11 mouse cellular contexts compared by ENCODE assay signal in genomic region chr10:63978101-63978500, GRCm38 (mm10). TPM values are rescaled to one million over a fixed set of nuclear protein-coding genes. Genes with fewer than 3 reads are reported as not detected.
DNase-seq lines count a peak whose midpoint lies in the region; ATAC-seq and TF ChIP-seq lines count a peak whose summit lies in the region.
"Had no signal": no experiment of that assay in that cellular context is flagged by ENCODE, and none has a peak within 500 bp of the region (broad histone marks: within the 10 kb centered on the region; RNA-seq: fewer than 3 reads in every experiment).

No protein-coding gene starts in this region.

- no peak for DNase-seq in kidney, adult 8-10 months
- peak; percentile 47 for DNase-seq in hindbrain, embryonic 14.5 days (ENCODE audit: low spot score)
- no peak for DNase-seq in left cerebral cortex, postnatal 14 days (ENCODE audit: low spot score in 2 of 2)
- no peak for DNase-seq in urinary bladder, postnatal 10 days (ENCODE audit: low spot score)
- DNase-seq: kidney, postnatal 4 days had no signal

- no peaks in the 10 kb centered on the region for H3K36me3 ChIP-seq in kidney, embryonic 16.5 days (ENCODE audit: insufficient read depth, low read length)
- H3K36me3 ChIP-seq in embryonic facial prominence, embryonic 12.5 days = no peaks in the 10 kb centered on the region
- H3K36me3 ChIP-seq in hindbrain, embryonic 14.5 days (replicated peaks; ENCODE audit: control insufficient read depth, insufficient read depth) = no peaks in the 10 kb centered on the region
- no peaks in the 10 kb centered on the region for H3K36me3 ChIP-seq in myocyte (ENCODE audit: control insufficient read depth, insufficient read depth)
- H3K36me3 ChIP-seq: G1E had no signal

- 0 out of 2 replicates have a peak overlapping the region, but pooled peaks have one; percentile 22 for H3K9ac ChIP-seq in kidney, embryonic 16.5 days (replicated peaks; ENCODE audit: low read length)
- no peak overlapping the region for H3K9ac ChIP-seq in embryonic facial prominence, embryonic 12.5 days
- H3K9ac ChIP-seq in hindbrain, embryonic 14.5 days = peak overlapping the region; percentile 44

- WGBS in kidney, embryonic 16.5 days = 28% methylated on average over 11 of the region's 11 CpGs
- 39% methylated on average over 11 of the region's 11 CpGs for WGBS in embryonic facial prominence, embryonic 12.5 days
- WGBS in hindbrain, embryonic 14.5 days = 12% methylated on average over 11 of the region's 11 CpGs

- H3K27ac ChIP-seq in kidney, embryonic 16.5 days (ENCODE audit: low read length) = no peak overlapping the region
- H3K27ac ChIP-seq in embryonic facial prominence, embryonic 12.5 days = no peak overlapping the region
- H3K27ac ChIP-seq in hindbrain, embryonic 14.5 days = peak overlapping the region; percentile 82

- H3K4me3 ChIP-seq in kidney, embryonic 16.5 days (ENCODE audit: low read length) = peak overlapping the region; percentile 20
- no peak overlapping the region for H3K4me3 ChIP-seq in embryonic facial prominence, embryonic 12.5 days
- peak overlapping the region; percentile 23 for H3K4me3 ChIP-seq in hindbrain, embryonic 14.5 days (replicated peaks; ENCODE audit: low read length)
- no peak overlapping the region for H3K4me3 ChIP-seq in myocyte
- H3K4me3 ChIP-seq: megakaryocyte, embryonic 14.5 days had no signal

- ATAC-seq in kidney, embryonic 16.5 days (ENCODE audit: low FRiP score, low TSS enrichment) = no peak
- no peak for ATAC-seq in embryonic facial prominence, embryonic 12.5 days (ENCODE audit: insufficient number of reproducible peaks, insufficient read depth, low FRiP score, low TSS enrichment)
- peak; percentile 44; the same call in 1 of the 2 replicates for ATAC-seq in hindbrain, embryonic 14.5 days (ENCODE audit: low FRiP score)
- ATAC-seq in megakaryocyte progenitor cell, adult 5-6 weeks (replicated peaks; ENCODE audit: poor library complexity) = no peak

- peak overlapping the region; percentile 40 for H3K4me2 ChIP-seq in kidney, embryonic 16.5 days (replicated peaks; ENCODE audit: low read depth, low read length)
- peak overlapping the region; percentile 37 for H3K4me2 ChIP-seq in embryonic facial prominence, embryonic 12.5 days (replicated peaks)
- peak overlapping the region; percentile 57 for H3K4me2 ChIP-seq in hindbrain, embryonic 14.5 days (replicated peaks)
- peak overlapping the region; percentile 49 for H3K4me2 ChIP-seq in myocyte (ENCODE audit: low read depth)

- no peak for TF ChIP-seq POLR2A in myocyte (IDR thresholded peaks at IDR 0.05; ENCODE audit: insufficient read length, low read depth)

- no peak overlapping the region for H3ac ChIP-seq in myocyte (ENCODE audit: control insufficient read depth, insufficient read length)

- intact Hi-C loops in left cerebral cortex, postnatal 14 days (cut with DNase I) = no loop called here

- no peaks in the 10 kb centered on the region for H3K9me3 ChIP-seq in kidney, embryonic 16.5 days (ENCODE audit: low read length)
- H3K9me3 ChIP-seq in embryonic facial prominence, embryonic 12.5 days = no peaks in the 10 kb centered on the region
- no peaks in the 10 kb centered on the region for H3K9me3 ChIP-seq in hindbrain, embryonic 14.5 days (ENCODE audit: control insufficient read depth, low read length)
- H3K9me3 ChIP-seq: G1E had no signal

- peaks cover 9% of the 10 kb centered on the region; the same call in 1 of the 2 replicates for H3K4me1 ChIP-seq in kidney, embryonic 16.5 days (ENCODE audit: insufficient read depth, low read length)
- no peaks in the 10 kb centered on the region for H3K4me1 ChIP-seq in embryonic facial prominence, embryonic 12.5 days
- peaks cover 21% of the 10 kb centered on the region for H3K4me1 ChIP-seq in hindbrain, embryonic 14.5 days (replicated peaks; ENCODE audit: control insufficient read depth, insufficient read depth, low read length)
- H3K4me1 ChIP-seq: megakaryocyte, embryonic 14.5 days had no signal

- no peaks in the 10 kb centered on the region for H3K79me2 ChIP-seq in myocyte (ENCODE audit: control insufficient read depth, insufficient read depth)

- H3K27me3 ChIP-seq in kidney, embryonic 16.5 days (ENCODE audit: insufficient read depth, low read length) = no peaks in the 10 kb centered on the region
- H3K27me3 ChIP-seq in embryonic facial prominence, embryonic 12.5 days = no peaks in the 10 kb centered on the region
- no peaks in the 10 kb centered on the region for H3K27me3 ChIP-seq in hindbrain, embryonic 14.5 days (ENCODE audit: control insufficient read depth, insufficient read depth, low read length)
- no peaks in the 10 kb centered on the region for H3K27me3 ChIP-seq in myocyte (ENCODE audit: control insufficient read depth, insufficient read depth, insufficient read length)
- H3K27me3 ChIP-seq: megakaryocyte, embryonic 14.5 days had no signal

TF ChIP-seq in myocyte, 11 proteins besides CTCF, POLR2A, EP300 and RAD21:
- TF ChIP-seq USF1 (IDR thresholded peaks at IDR 0.05; ENCODE audit: low read depth) = no peak
- no peak for TF ChIP-seq MYOG (IDR thresholded peaks at IDR 0.05; ENCODE audit: control insufficient read depth in 1 of 3, insufficient read depth in 1 of 3, insufficient read length in 2 of 3, low read depth in 2 of 3)
- TF ChIP-seq MAX (IDR thresholded peaks at IDR 0.05; ENCODE audit: low read depth) = no peak
- no peak for TF ChIP-seq CEBPB (IDR thresholded peaks at IDR 0.05; ENCODE audit: insufficient read depth, poor library complexity, severe bottlenecking)

RNA-seq across cellular contexts. Expression of gene Gm10118, which starts 50.9 kb away (rescaled TPM):
- polyA plus RNA-seq in kidney, embryonic 16.5 days (2015; fragmentation: Nextera tagmentation; extraction: Ambion mirVana) = 0.10 TPM in 1 of 2 replicates, not detected in the other
- polyA plus RNA-seq in embryonic facial prominence, embryonic 12.5 days (2016; fragmentation: Nextera tagmentation; extraction: Ambion mirVana) = 0.11 TPM in 1 of 2 replicates, not detected in the other
- 1.9 and 2.2 TPM in 2 replicates for polyA plus RNA-seq in hindbrain, embryonic 14.5 days (2014; fragmentation: Nextera tagmentation; extraction: Ambion mirVana)
- polyA plus RNA-seq in myocyte (2012; fragmentation: generic; extraction: Trizol) = not detected
- total RNA-seq in left cerebral cortex, postnatal 14 days (2021) = 1 to 10 TPM; 5.6 to 5.9 TPM
- not detected in 2 replicates for total RNA-seq in megakaryocyte progenitor cell, adult 5-6 weeks (2015)
- total RNA-seq in megakaryocyte progenitor cell, adult 5-6 weeks (2017) = not detected in 2 replicates
- polyA plus RNA-seq: G1E had no signal

Comparison
In these comparisons a context has a peak if more than half of its experiments do, and no peak if none do; other contexts are left out.
1. H3K4me3 ChIP-seq: peak in kidney, embryonic 16.5 days (single experiment) and hindbrain, embryonic 14.5 days (single experiment); none in embryonic facial prominence, embryonic 12.5 days (single experiment) and myocyte (single experiment).
2. Peak in every context shown above with its lines, with median percentiles within 50 percentile points of each other: H3K4me2 ChIP-seq.